Mouse (Mus musculus) stomach, embryonic 15.5 days (tissue): ENCODE measurements around the gene Tln1. TPM values are rescaled to one million over a fixed set of nuclear protein-coding genes. Genes with fewer than 3 reads are reported as not detected.

Experiments used
- ATAC-seq: fragments of 200-750 bp; cut with Nextera tagmentation; 2 replicates; pipeline ENCODE4 v1.8.0; 2017; ENCODE audit warnings: low read depth, moderate number of reproducible peaks, moderate TSS enrichment; ENCODE audit not compliant: insufficient read depth, low FRiP score
- H3K27ac ChIP-seq: fragments of 300-500 bp; sonication (generic); 2 replicates; pipeline ENCODE4 v1.5.1; 2015; ENCODE audit warnings: mild to moderate bottlenecking, inconsistent platforms
- H3K27me3 ChIP-seq: fragments of 300-500 bp; sonication (generic); replicated peaks from 2 replicates; pipeline ENCODE4 v1.6.1; 2015; ENCODE audit warnings: inconsistent platforms
- H3K36me3 ChIP-seq: fragments of 300-500 bp; sonication (generic); 2 replicates; pipeline ENCODE4 v1.6.1; 2015; ENCODE audit warnings: inconsistent platforms
- H3K4me1 ChIP-seq: fragments of 300-500 bp; sonication (generic); 2 replicates; pipeline ENCODE4 v1.6.1; 2015; ENCODE audit warnings: inconsistent platforms
- H3K4me2 ChIP-seq: fragments of 300-500 bp; sonication (generic); 2 replicates; pipeline ENCODE4 v1.6.1; 2015; ENCODE audit warnings: mild to moderate bottlenecking, inconsistent platforms
- H3K4me3 ChIP-seq: fragments of 300-500 bp; sonication (generic); replicated peaks from 2 replicates; pipeline ENCODE4 v1.5.1; 2015; ENCODE audit warnings: inconsistent platforms
- H3K9ac ChIP-seq: fragments of 300-500 bp; sonication (generic); 2 replicates; pipeline ENCODE4 v1.6.1; 2015; ENCODE audit warnings: inconsistent platforms
- H3K9me3 ChIP-seq: fragments of 300-500 bp; sonication (generic); 2 replicates; pipeline ENCODE4 v1.6.1; 2016; ENCODE audit warnings: inconsistent platforms
- WGBS: fragments of 180-500 bp; shearing (Covaris S2); methylation state at CpG from one replicate; pipeline ENCODE4 v1.1.7; 2015; 5-methylcytosine and 5-hydroxymethylcytosine counted together
- polyA plus RNA-seq: library from polyadenylated mRNA; unstranded; fragments of >200 nt; fragmentation: Nextera tagmentation; extraction: Ambion mirVana; gene quantifications from 2 replicates; pipeline ENCODE4 v1.2.1, GENCODE M21; 2015

Gene Tln1
- polyA plus RNA-seq, 1 experiment from 2014 or later, result 81.1 TPM

DNA sequence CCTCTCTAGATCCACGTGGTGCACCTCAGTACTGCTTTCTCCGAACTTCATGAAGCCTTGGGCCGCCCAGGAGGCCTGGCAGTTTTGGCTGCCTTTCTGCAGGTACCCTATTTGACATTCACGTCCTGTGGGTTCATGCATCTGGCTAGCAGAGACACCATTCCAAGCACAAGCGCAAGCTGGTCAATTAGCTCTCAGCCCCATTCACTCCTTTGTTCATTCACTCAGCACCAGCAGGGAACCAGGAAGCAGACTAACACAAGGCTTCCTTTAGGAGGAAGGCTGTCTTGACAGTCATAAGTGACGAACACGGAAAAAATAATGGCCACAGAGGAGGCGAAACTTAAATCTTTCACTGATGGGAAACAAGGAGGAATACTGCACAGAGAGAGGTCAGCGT, 53.4 kb downstream of the Tln1 start:
- Histone ChIP-seq H3K4me3 (peak overlapping the region; percentile 50), H3K4me1 (peaks cover 19% of the 10 kb centered on the region), H3K9me3 (no peaks in the 10 kb centered on the region), H3K36me3 (no peaks in the 10 kb centered on the region), H3K9ac (no peak overlapping the region; the same call in 1 of the 2 replicates), H3K27ac (peak overlapping the region; percentile 63; the same call in 1 of the 2 replicates), H3K4me2 (peak overlapping the region; percentile 82), H3K27me3 (no peaks in the 10 kb centered on the region)
- 45% methylated on average over 9 of the region's 9 CpGs for WGBS
- no peak for ATAC-seq

DNA sequence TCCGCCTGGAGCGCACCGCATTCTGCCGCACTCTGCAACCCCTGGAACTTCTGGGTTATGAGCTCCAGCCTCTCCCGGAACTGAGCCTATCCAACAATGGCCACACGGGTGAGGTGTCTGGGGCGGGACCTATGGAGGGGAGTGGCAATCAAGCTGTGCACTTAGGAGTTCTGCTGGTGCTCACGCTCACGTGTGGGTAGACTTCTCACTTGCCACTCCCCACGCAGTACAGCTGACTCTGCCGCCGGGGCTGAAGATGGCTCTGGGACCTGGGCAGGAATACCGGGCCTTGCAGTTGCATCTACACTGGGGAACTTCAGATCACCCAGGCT, 53.9 kb downstream of the Tln1 start:
- Histone ChIP-seq H3K9ac (peak overlapping the region; percentile 34), H3K27me3 (no peaks in the 10 kb centered on the region), H3K36me3 (no peaks in the 10 kb centered on the region), H3K4me1 (peaks cover 19% of the 10 kb centered on the region), H3K27ac (peak overlapping the region; percentile 63; the same call in 1 of the 2 replicates), H3K4me2 (peak overlapping the region; percentile 82), H3K4me3 (peak overlapping the region; percentile 50), H3K9me3 (no peaks in the 10 kb centered on the region)
- ATAC-seq, result peak; percentile 76
- WGBS, result 3% methylated on average over 13 of the region's 13 CpGs

DNA sequence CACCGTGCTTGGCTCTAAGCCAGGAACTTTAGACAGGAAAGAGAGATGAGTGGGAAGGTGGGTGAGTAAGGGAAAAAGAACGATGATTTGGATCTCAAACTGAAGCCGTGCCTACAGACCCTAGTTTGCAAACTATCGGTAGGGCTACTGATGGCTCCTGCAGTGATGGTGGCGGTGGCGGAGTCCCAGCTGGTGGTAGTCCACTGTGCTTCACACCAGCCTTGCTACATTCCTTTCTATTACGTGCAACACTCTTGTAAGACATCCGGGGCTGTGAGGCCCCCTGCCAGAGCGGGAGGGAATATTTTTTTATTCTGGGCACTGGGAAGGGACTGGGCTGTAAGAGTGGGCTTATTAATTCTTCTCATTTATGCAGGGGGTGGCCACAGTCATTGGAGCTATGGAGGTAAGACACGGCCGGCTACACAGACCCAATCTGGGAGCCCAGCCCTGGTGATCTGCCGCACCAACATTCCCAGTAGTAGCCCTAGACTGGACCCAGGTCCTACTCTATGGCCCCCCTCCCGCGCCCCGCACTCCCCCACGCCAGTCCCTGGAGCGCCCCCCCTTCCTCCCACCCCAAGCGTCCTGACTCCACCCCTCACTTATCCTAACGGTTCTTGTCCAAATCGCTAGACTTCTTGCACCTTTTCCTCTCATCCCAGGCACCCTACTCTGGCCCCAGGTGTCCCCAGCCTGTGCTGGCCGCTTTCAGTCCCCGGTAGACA, 54.4 kb downstream of the Tln1 start:
- WGBS, result 6% methylated on average over 22 of the region's 22 CpGs
- no peaks in the 10 kb centered on the region for H3K27me3 ChIP-seq

DNA sequence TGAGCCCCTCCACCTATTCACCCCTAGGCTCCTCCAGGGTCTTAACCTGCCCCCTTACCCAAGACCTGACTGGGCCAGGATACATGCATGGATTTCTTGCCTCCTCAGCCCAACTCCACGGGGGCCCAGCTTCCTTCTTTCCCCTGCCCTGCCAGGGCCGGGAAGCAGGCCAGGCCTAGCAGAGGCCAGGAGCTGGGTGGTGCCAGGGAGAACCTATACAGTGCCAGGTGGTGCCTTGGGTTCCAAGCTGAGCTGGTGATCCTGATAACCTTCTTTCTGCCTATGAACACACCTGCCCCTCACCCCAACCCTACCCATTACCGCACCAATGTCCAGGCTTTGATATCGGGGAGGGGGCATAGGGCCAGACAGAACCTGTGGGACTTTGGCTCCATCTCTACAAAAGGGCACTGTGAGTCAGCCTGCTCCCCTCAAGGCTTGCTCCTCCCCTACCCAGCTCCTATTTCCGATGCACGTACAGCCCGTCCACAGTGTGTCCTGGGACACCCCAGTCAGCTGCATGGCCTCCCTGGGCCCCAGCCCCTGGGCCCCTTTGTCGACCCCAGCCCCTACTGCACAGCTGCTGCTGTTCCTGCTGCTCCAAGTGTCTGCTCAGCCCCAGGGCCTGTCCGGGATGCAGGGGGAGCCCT, 55.8 kb downstream of the Tln1 start, which contains the start of gene Car9:
TSS of gene Car9 (plus strand) at position 431 of the 650 bp plus-strand sequence.
- H3K9me3 ChIP-seq, result no peaks in the 10 kb centered on the region
- peak within 1 kb of the TSS; percentile 57 for H3K27ac ChIP-seq
- ATAC-seq, result peak; percentile 33; the same call in 1 of the 2 replicates

More for the DNA sequence above, 54.4 kb downstream of the Tln1 start:
- Histone ChIP-seq H3K36me3 (no peaks in the 10 kb centered on the region), H3K4me2 (peak overlapping the region; percentile 82), H3K9me3 (no peaks in the 10 kb centered on the region), H3K4me1 (peaks cover 19% of the 10 kb centered on the region), H3K27ac (peak overlapping the region; percentile 63; the same call in 1 of the 2 replicates), H3K4me3 (peak overlapping the region; percentile 50), H3K9ac (peak overlapping the region; percentile 34)
- peak; percentile 21 for ATAC-seq

DNA sequence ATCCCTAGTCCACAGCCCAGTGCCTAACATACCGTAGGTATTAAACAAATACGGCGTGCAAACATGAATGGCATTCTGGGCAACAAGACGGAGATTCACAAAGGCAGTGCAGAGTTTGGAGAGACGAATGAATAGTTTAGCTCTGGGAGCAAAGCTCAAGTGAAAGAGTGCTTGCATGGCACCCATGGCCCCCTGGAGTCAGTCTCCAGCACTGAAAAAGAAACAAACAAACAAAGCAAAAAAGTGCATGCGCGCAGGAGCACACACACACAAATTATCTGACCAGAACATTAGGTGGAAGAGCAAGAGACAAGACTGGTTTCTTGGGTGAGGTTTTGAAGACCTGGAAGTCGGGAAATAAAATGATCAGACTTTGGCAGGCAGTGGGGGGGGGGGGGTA, 56.4 kb downstream of the Tln1 start:
- ATAC-seq, result no peak

More for the DNA sequence above, 55.8 kb downstream of the Tln1 start, which contains the start of gene Car9:
- H3K9ac ChIP-seq, result no peak within 1 kb of the TSS
- WGBS, result 47% methylated on average over 9 of the region's 9 CpGs
- H3K4me1 ChIP-seq, result peaks cover 19% of the 10 kb centered on the region
- peak within 1 kb of the TSS; percentile 50 for H3K4me3 ChIP-seq
- H3K36me3 ChIP-seq, result no peaks in the 10 kb centered on the region
- peak within 1 kb of the TSS; percentile 82 for H3K4me2 ChIP-seq
- H3K27me3 ChIP-seq, result no peaks in the 10 kb centered on the region

DNA sequence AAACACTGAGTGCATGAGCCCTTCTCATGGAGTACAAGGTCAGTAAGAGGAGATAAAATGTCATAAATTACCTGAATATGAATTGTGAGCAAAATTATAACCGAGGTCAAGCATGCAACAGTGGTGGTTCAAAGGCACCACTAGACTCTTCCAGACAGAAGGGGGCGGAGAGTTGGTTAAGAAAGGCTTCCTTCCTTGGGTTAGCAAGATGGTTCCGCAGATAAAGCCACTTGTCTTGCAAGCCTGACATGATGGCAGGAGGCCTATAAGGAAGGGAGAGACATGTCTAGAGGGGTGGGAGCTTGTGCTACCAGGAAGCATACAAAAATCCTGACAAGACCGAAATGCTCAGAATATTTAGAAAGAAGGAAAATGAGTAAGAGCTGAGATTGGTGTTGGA, 58.2 kb downstream of the Tln1 start:
- H3K36me3 ChIP-seq, result no peaks in the 10 kb centered on the region
- H3K9me3 ChIP-seq, result no peaks in the 10 kb centered on the region
- no peak overlapping the region for H3K4me3 ChIP-seq
- 72% methylated on average over 4 of the region's 4 CpGs for WGBS
- peaks cover 17% of the 10 kb centered on the region for H3K4me1 ChIP-seq
- H3K27me3 ChIP-seq, result no peaks in the 10 kb centered on the region
- no peak overlapping the region for H3K27ac ChIP-seq
- H3K4me2 ChIP-seq, result no peak overlapping the region
- H3K9ac ChIP-seq, result no peak overlapping the region
- no peak for ATAC-seq

More for the DNA sequence above, 56.4 kb downstream of the Tln1 start:
- H3K4me1 ChIP-seq, result peaks cover 19% of the 10 kb centered on the region
- H3K4me2 ChIP-seq, result no peak overlapping the region
- no peak overlapping the region for H3K4me3 ChIP-seq
- no peaks in the 10 kb centered on the region for H3K27me3 ChIP-seq
- WGBS, result 69% methylated on average over 8 of the region's 8 CpGs
- no peaks in the 10 kb centered on the region for H3K9me3 ChIP-seq
- H3K27ac ChIP-seq, result no peak overlapping the region
- no peak overlapping the region for H3K9ac ChIP-seq
- no peaks in the 10 kb centered on the region for H3K36me3 ChIP-seq

DNA sequence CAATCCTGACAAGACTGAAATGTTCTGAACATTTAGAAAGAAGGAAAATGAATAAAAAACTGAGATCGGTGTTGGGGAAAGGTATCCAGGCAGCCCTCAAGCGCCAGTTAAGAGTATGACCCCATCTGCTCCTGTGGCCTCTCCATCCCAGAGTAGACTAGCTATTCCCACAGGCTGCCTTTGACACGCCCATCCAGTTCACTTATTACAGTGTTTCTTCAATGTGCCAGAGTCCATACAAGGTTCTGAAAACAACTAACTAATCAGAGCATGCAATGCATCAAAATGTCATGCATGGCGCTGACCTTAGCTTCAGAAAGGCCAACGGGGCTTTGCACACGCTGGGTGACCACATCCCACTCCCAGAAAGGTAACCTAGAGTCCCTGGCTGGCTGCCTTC, 59.0 kb downstream of the Tln1 start:
- H3K36me3 ChIP-seq, result no peaks in the 10 kb centered on the region
- H3K4me2 ChIP-seq, result no peak overlapping the region
- no peak for ATAC-seq
- H3K9ac ChIP-seq, result no peak overlapping the region
- no peaks in the 10 kb centered on the region for H3K9me3 ChIP-seq
- WGBS, result 77% methylated on average over 6 of the region's 6 CpGs
- no peaks in the 10 kb centered on the region for H3K27me3 ChIP-seq
- H3K4me1 ChIP-seq, result peaks cover 15% of the 10 kb centered on the region
- no peak overlapping the region for H3K4me3 ChIP-seq
- no peak overlapping the region for H3K27ac ChIP-seq

DNA sequence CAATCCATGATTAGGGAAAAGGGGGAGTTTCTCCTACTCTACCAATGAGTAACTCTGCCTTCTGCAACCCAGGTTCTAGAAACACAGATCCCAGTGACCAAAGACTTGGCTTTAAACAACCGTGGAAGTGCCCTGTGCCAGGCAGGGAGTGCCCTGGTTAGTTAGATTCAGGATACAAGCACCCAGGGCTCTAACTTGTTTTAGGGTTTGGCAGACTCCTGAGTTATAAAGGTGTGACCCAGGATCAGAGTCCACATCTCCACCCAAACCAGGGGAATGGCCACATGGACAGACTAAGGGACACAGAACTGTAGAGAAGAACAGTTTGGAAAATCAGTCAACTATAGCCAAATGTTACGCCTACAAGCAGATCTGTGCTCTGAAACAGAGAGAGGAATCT, 59.5 kb downstream of the Tln1 start:
- Histone ChIP-seq H3K27me3 (no peaks in the 10 kb centered on the region), H3K4me3 (no peak overlapping the region), H3K27ac (no peak overlapping the region), H3K4me2 (no peak overlapping the region), H3K36me3 (no peaks in the 10 kb centered on the region), H3K9me3 (no peaks in the 10 kb centered on the region), H3K4me1 (peaks cover 17% of the 10 kb centered on the region), H3K9ac (no peak overlapping the region)
- 76% methylated on average over 2 of the region's 2 CpGs for WGBS
- ATAC-seq, result no peak

DNA sequence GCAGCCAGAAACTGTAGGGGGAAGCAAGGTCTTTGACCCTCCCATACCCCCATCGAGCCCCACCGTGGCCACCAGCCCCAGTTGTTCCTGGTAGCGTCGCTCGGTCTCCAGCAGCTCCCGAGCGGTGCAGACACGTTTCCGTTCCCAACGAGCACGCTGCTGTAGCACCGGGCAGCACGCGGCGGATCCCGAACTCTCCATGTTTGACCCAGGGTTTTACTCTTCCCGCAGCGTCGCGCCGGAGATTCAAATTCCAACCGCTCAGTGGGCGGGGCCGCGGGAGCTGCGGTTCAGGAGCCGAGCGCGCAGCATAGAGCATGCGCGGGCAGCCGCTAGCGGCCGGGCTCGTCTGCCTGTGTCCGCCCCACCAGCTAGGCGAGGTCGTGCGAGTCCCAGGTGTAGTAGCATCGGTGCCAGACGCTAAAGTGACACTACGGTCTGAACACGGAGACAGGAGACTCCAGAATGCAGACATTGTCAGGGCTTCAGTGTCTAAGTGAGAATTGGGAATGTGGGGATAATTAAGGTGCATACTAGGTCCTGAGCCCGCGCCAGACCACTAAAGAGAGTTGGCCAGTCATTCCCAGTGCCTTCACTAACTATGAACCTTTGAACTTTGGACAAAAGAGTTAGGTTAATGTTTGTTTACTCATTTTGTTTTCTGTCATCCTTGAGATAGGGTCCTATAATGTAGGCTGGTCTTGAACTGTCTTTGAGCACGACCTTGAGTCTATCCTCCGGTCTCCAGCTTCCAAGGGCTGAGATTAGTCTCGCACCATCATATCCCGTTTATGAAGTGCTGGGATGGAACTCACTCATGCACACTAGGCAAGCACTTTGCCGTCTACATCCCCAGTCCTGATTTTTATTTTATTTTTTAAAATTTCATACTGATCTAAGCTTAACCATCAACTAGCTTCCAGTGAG, 62.8 kb downstream of the Tln1 start, which contains the start of gene Arhgef39:
TSS of gene Arhgef39 (minus strand) at position 289 of the 927 bp plus-strand sequence.
- H3K4me1 ChIP-seq, result peaks cover 26% of the 10 kb centered on the region
- H3K27ac ChIP-seq, result peak within 1 kb of the TSS; percentile 64; the same call in 1 of the 2 replicates
- WGBS, result 6% methylated on average over 50 of the region's 50 CpGs
- H3K4me3 ChIP-seq, result peak within 1 kb of the TSS; percentile 62
- H3K9ac ChIP-seq, result peak within 1 kb of the TSS; percentile 47
- H3K36me3 ChIP-seq, result peaks cover 8% of the 10 kb centered on the region; the same call in 1 of the 2 replicates
- H3K9me3 ChIP-seq, result no peaks in the 10 kb centered on the region
- peak; percentile 90 for ATAC-seq
- H3K27me3 ChIP-seq, result no peaks in the 10 kb centered on the region
- peak within 1 kb of the TSS; percentile 74 for H3K4me2 ChIP-seq

DNA sequence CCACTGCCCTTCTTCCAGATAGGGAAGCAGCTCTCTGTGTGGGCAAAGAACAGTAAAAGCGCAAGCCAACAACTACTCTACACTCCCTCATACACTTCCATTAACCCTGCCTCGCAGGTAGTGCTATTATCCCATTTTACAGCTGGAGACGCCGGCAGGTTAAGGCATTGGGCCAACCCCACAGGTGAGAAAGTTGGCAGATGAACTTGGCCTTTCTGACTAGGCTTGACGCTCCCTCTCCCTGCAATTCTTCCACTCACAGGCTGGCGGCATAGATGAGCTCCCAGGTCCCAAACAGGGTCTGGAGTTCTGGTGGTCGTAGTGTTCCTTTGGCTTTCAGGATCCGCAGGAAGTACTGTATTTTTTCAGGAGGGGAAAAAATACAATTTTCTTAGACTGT, 63.5 kb downstream of the Tln1 start:
- Histone ChIP-seq H3K9me3 (no peaks in the 10 kb centered on the region), H3K27me3 (no peaks in the 10 kb centered on the region), H3K27ac (peak overlapping the region; percentile 64; the same call in 1 of the 2 replicates), H3K4me1 (peaks cover 30% of the 10 kb centered on the region), H3K9ac (peak overlapping the region; percentile 47; the same call in 1 of the 2 replicates), H3K4me3 (peak overlapping the region; percentile 62), H3K36me3 (peaks cover 8% of the 10 kb centered on the region; the same call in 1 of the 2 replicates), H3K4me2 (peak overlapping the region; percentile 74)
- 12% methylated on average over 8 of the region's 8 CpGs for WGBS
- 0 out of 2 replicates have a peak, but pooled peaks have one; percentile 18 for ATAC-seq

DNA sequence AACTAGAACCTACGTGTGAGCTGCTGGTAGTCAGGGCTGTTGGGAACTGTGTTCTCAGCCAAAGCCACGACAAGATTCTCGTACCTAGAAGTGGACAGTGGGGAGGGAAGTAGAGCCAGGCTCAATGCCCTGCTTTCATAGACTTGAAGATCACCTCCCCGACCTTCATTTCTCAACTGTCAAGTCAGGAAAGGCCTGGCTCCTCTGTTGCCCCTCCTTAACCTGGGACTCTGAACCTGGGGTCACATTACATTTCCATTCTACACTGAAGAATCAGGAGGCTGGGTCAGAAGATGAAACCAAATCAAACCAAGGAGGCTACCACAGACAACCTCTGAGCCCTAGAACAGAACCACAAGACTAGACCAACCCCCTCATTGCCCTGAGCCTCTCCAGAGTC, 64.5 kb downstream of the Tln1 start:
- no peak overlapping the region for H3K27ac ChIP-seq
- peak overlapping the region; percentile 62 for H3K4me3 ChIP-seq
- no peak for ATAC-seq
- peaks cover 8% of the 10 kb centered on the region; the same call in 1 of the 2 replicates for H3K36me3 ChIP-seq
- WGBS, result 53% methylated on average over 4 of the region's 4 CpGs
- no peak overlapping the region for H3K9ac ChIP-seq
- peaks cover 30% of the 10 kb centered on the region for H3K4me1 ChIP-seq
- peak overlapping the region; percentile 74 for H3K4me2 ChIP-seq
- H3K9me3 ChIP-seq, result no peaks in the 10 kb centered on the region
- H3K27me3 ChIP-seq, result no peaks in the 10 kb centered on the region
